Mouse (Mus musculus): ENCODE data around the gene Scamp2. TPM values are rescaled to one million over a fixed set of nuclear protein-coding genes. Genes with fewer than 3 reads are reported as not detected.
A peak's percentile ranks its signal among the peaks of the same experiment; 100 is the strongest.

The Scamp2 gene
- total RNA-seq (2021) (10 to 100 TPM; 65.7 to 72.3 TPM), polyA plus RNA-seq (2012; rRNA removed) (81.1 and 94.0 TPM in 2 replicates)
- long read RNA-seq, transcript Scamp2-201 (9 exons, 2,340 nt), result major isoform, 105 of 119 reads
- long read RNA-seq, partial matches to known transcripts, result 6 of 119 reads
- long read RNA-seq, other reads (novel, unspliced or antisense), result 8 of 119 reads

GRCm38 (mm10) chr9:57560861-57561710, at the start of gene Scamp2:
Gene Scamp2, plus strand, starts transcription at chr9:57560943.
- peak; percentile 98 for DNase-seq

- DNase-seq, result no peak
These were observed 43.6 kb upstream of the Scamp2 start for GRCm38 (mm10) chr9:57517113-57517512.

- DNase-seq, result no peak
These were observed 40.2 kb upstream of the Scamp2 start for GRCm38 (mm10) chr9:57520375-57521055.

GRCm38 (mm10) chr9:57521056-57521911, 39.5 kb upstream of the Scamp2 start, which contains the start of gene Cox5a:
Gene Cox5a, plus strand, starts transcription at chr9:57521274.
- DNase-seq, result peak; percentile 97

- no peak for DNase-seq
These were observed 38.5 kb upstream of the Scamp2 start for GRCm38 (mm10) chr9:57522114-57522860.

GRCm38 (mm10) chr9:57522861-57523246, 37.9 kb upstream of the Scamp2 start:
- no peak for DNase-seq

GRCm38 (mm10) chr9:57523754-57524153, 37.0 kb upstream of the Scamp2 start:
- no peak for DNase-seq

- no peak for DNase-seq
These were observed 36.3 kb upstream of the Scamp2 start for GRCm38 (mm10) chr9:57524439-57524838.

GRCm38 (mm10) chr9:57525516-57525915, 35.2 kb upstream of the Scamp2 start:
- DNase-seq, result no peak

- DNase-seq, result no peak
These were observed 34.3 kb upstream of the Scamp2 start for GRCm38 (mm10) chr9:57526435-57526834.

GRCm38 (mm10) chr9:57531946-57532345, 28.8 kb upstream of the Scamp2 start:
- DNase-seq, result no peak

GRCm38 (mm10) chr9:57536362-57536761, 24.4 kb upstream of the Scamp2 start:
- DNase-seq, result no peak

- peak; percentile 93 for DNase-seq
These were observed 23.6 kb upstream of the Scamp2 start, which contains the start of gene Fam219b for GRCm38 (mm10) chr9:57537044-57537727. Gene Fam219b, plus strand, starts transcription at chr9:57537528.

GRCm38 (mm10) chr9:57537728-57538181, 23.0 kb upstream of the Scamp2 start:
- no peak for DNase-seq

GRCm38 (mm10) chr9:57539550-57539949, 21.2 kb upstream of the Scamp2 start:
- DNase-seq, result no peak

- DNase-seq, result no peak
These were observed 19.4 kb upstream of the Scamp2 start for GRCm38 (mm10) chr9:57541312-57541711.

GRCm38 (mm10) chr9:57543951-57544350, 16.8 kb upstream of the Scamp2 start:
- no peak for DNase-seq

GRCm38 (mm10) chr9:57547287-57547686, 13.5 kb upstream of the Scamp2 start:
- DNase-seq, result no peak

GRCm38 (mm10) chr9:57547869-57548268, 12.9 kb upstream of the Scamp2 start:
- DNase-seq, result no peak

GRCm38 (mm10) chr9:57549186-57549585, 11.6 kb upstream of the Scamp2 start:
- no peak for DNase-seq
